Mouse (Mus musculus) adrenal gland (tissue): Measurements from ENCODE around the gene P2ry14.
"Not testable (repeated sequence)": the region's sequence is repeated elsewhere in the genome, so short reads cannot be mapped to it uniquely, and the experiment has no call there.

Source experiments
- intact Hi-C: fragments of 180-260 bp; cut with DNase I; formaldehyde crosslinking; loops from one replicate; pipeline ENCODE4 v1.15.1; 2025

P2ry14 gene

DNA sequence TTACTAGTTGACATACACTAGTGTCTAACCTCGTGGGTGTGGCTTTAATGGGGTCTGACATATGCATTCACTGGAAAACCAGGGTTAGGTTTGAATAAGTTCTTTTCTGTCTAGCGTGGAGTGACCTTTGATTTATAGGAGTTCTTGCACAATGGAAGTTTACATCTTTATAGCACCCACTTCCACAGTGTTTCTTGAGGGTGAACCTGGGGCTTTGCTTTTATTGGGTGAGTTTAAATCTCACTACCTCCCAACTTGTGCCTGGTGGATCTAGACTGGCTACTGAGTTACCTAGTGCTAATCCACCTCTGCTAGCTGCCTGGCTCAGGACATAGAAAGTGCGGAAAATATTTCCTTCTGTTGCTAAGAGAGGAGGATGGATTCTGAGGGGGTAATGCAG, 41.5 kb downstream of the P2ry14 start:
- intact Hi-C loops: no loop called here

DNA sequence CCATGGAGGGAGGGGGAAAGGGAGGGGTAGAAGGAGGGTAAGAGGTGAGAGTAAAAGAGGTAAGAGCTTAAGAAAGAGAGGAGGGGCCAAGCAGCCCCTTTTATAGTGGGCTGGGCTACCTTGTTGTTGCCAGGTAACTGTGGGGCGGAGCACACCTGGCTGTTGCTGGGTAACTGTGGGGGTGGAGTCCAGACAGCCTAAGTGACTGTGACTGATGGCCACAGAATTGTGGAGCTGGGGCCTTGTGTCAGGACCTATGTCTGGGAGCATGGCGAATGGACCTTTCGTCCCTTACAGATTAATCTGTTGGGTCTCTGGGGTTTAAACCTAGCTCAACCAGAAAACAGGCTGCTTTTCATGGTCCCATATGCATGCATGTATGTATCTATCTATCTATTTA, 43.6 kb downstream of the P2ry14 start:
- intact Hi-C loops: not testable (repeated sequence)

DNA sequence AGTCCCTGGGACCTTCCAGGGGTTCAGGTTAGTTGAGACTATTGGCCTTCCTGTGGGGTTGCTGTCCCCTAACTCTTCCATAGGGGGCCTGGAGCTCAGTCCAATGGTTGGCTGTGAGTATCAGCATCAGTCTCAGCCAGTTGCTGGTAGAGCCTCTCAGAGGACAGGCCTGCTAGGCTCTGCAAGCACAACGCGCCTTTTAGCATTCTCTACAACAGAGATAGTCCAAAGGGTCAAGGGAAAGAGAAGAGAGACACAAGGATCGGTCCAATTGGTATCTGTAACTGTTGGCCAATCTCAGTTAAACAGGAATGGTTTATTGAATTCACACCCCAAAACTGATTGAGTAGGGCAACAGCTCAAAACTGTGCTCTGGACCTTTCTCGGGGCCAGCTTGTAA, 46.0 kb downstream of the P2ry14 start:
- intact Hi-C loops: no loop called here

DNA sequence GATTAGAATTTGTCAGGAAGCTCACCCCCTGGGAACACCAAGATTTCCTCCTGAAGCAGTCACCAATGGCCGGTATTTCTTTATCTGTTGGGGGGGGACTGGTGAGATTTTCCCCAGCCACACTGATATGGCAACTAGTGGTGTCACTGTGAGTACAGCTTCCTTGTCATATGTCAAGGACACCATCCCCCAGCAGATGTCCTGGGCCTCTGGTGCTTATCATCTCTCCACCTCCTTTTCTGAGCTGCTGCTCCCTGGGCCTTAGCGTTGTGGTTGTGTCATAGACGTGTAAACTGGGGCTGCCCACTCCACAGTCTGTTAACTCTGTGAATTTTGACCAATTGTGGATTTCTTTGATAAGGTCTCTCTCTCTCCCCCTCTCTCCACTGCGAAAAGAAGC, 49.0 kb downstream of the P2ry14 start:
- intact Hi-C loops: no loop called here

DNA sequence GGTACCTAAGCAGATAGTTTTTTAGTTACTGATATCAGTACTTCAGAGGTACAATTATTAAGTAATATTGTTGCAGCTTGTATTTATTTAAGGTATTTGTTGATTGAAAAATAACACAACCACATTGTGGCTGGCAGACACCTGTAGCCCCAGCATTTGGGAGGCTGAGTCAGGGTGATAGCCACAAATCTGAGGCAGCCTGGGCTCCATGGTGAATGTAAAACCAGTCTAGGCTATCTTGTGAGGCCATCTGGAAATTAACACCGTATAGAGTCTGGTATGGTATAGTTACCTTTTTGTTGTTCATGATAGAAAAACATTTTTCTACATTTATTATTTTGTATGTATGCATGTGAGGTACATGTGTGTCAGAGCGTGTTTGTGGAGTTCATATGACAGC, 51.3 kb downstream of the P2ry14 start:
- intact Hi-C loops: no loop called here

DNA sequence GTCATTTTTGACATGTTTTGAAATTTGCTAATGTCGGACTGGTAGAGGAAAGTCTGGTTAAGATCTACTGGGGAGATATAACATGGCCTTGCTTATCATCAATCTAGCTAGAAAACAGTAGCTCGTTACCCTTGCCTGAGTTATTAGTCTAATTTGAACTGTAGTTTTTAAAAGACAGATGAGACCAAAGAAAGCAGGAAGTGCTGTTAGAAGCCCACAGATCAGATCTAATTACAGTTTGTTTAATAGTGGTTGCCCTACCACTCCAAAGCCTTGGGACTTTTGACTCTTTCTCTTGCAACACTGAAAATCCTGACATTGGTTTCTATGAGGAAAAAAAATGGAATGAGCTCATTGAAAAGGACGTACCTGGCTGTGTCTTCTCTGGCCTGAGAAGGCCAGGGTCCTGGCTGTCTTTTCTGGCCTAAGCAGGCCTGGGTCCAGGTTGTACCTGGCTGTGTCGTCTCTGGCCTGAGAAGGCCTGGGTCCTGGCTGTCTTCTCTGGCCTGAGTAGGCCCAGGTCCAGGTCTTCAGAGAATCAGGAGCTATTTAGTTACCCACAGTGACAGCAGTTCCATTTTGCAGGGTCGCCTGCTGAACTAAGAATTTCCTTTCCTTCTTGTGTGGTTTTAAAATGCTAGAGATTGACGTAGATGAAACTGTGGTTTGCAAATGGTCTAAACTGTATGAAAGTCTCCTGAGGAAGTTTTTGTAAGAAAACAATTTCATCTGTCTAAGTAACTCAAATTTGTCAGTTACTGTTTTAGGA, 52.0 kb downstream of the P2ry14 start, which contains the start of gene Gpr171:
Gene Gpr171, minus strand, starts transcription at position 604 of the 769 bp plus-strand sequence.
- intact Hi-C loops: no loop called here

DNA sequence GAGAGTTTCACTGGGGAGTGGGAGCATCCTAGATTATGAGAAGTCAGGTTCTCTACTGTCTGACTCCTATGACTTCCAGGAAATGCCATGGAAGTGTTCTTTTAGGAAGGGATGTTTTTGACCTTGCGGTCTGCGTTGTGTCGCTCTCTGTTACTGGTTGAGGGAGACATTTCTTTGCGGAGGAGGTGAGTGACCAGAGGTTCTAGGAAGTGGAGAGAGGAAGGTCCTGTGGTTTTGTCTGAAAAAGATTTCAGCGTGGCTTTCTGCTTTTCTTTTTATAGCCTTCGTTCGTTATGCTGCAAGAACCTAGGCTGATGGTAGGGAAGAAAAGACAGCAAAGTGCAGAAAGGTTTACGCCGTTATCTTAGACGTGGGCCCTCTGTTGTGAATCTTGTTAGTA, 54.9 kb downstream of the P2ry14 start:
- intact Hi-C loops: no loop called here

DNA sequence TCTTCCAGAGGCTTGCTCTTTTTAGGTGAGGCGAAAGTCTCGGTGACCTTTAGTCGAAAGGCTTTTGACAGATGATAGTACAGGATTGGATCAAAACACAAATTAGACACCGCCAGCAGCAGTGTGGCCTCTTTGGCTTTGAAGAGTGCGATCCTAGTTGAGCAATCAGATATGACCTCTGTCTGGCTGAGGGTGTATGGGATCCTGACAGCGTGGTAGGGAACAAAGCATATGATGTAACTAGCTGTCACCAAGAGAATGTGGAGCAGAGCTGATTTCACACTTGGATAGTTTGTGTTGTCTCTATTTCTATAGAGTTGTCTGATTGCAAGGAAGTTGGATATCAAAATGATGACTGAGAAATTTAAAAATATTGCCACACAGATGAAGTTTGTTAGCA, 56.0 kb downstream of the P2ry14 start:
- intact Hi-C loops: no loop called here

DNA sequence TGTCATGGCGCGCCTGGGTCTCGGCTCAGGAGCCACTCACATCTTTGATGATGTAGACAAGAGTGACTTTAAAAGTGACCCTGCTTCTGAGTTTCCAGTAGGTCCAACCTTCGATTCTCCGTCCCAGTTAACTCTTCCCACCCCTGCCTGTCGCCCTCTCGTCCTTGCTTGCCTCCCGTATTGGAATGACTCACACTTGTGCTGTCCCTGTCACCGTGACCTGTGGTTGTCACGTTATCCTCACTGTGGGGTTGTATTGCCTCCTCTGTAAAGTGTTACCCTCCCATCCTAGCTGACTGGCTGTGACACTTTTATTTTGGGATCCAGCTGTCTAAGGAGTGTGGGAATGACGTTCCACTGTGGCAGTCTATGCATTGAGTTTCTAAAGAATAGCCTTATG, 60.7 kb downstream of the P2ry14 start:
- intact Hi-C loops: no loop called here

DNA sequence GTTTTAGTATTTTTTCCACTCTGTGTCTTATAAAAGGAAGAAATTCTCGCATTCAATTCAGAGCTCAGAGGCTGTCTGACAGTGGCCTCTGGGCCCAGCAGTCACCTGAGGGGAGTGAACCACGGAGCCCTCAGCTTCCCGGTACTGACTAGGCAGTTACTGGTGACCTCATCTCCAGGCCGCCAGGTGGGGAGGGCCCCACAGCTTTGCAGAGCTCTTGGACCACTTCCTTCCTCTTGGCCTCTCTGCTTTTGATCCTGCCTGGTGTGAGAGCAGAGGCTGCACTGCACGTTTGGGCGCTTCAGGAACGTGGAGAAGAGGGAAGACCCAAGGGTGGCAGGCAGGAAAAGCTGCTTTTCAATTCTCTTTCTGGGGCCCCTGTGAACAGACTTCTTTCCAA, 72.5 kb downstream of the P2ry14 start:
- intact Hi-C loops: no loop called here

DNA sequence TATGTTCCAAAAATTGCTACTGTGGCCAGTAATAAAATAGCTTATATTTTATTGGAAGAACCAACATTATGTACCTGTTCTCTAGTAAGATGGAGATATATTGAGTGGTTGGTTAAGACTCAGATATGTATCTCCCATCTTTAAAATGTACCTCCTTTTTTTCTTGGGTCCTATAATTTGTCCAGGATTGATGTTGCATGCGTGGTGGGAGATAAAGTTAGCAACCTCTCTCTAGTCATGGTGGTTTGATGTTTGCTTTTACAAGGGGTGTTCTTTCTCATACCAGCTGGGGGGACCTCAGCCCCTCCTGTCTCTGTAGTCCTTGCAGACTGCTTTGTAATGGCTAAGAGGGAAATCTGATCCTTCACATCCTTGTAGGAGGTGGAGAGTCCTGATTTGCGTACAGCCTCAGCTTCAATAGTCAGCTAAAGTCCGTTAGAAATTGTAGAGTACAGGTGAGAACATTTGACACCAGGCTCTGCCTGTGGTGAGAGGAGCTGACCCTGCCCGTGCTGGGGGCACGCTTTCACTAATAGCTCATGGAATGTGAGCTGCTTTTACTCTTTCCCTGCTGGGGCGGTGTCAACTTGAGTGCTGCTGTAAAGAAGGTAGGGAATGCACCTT, 73.0 kb downstream of the P2ry14 start:
- intact Hi-C loops: no loop called here

DNA sequence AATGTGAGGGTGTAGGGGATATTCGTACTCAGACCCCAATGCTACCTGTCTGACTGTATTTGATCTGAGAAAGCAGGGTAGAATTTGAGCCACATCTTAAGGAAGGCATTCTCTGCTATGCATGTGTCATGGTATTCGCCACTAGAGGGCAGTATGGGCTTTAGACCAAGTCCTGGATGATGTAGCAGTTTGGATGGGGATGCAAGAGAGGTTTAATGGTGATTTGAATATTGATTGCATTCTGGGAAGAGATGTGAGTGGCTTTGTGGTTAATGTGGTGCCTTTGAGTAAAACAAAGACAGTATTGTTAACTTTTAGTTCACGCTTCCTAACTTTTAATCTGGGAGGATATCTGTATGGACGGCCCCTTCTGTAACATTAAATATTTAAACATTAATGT, 74.1 kb downstream of the P2ry14 start:
- intact Hi-C loops: loop anchor here (10.0 kb wide), 1 partner anchor 85 kb away; no protein-coding TSS in a partner anchor

DNA sequence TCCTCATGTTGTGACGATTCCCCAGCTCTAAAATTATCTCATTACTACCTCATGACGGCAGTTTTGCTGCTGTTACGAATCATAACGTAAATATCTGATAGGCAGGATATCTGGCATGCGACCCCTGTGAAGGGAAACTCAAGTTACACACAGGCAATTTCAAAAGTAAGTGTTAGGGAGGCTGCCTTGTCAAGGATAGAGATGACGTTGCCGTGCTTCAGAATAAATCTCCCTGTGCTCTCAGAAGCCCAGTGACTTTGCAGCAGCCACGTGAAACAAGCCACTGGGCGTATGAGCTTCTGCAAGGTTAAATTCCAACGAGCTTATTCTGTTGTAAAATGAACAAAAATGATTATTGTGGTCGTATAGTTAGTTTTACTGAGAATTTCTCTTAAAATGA, 74.8 kb downstream of the P2ry14 start:
- intact Hi-C loops: loop anchor here (10.0 kb wide), 1 partner anchor 86 kb away; no protein-coding TSS in a partner anchor

DNA sequence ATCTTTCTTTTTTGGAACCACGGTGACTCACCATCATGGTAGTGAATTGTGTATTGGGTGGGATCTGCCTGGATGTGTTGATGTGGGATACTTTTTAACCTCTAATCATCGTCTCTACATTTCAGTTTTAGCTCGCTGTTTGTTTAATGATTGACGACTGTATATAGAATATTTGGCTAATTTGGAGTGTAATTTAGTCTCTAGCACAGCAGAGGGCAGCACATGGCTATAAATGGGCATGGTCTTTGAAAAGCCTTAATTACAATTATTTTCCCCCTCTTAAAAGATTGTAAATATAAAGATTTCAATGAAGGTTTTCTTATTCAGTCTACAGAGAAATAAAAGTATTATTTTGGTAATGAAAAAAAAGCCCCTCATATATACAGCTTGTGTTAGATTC, 76.1 kb downstream of the P2ry14 start:
- intact Hi-C loops: loop anchor here (10.0 kb wide), 1 partner anchor 88 kb away; no protein-coding TSS in a partner anchor

DNA sequence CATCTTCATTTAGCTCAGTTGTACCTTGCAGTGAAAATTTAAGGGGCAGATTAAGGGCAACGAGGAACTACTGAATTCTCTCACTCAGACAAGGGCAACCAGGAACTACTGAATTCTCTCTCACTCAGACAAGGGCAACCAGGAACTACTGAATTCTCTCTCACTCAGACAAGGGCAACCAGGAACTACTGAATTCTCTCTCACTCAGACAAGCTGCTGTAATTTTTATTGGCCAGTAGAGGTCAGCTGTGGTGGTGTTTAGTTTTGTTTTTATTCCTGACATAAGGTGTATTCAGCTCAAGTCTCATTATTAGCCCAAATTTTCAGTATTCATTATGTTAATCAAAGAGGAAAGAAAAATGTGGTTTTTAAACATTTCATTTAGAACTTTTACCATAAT, 84.3 kb downstream of the P2ry14 start:
- intact Hi-C loops: not testable (repeated sequence)

DNA sequence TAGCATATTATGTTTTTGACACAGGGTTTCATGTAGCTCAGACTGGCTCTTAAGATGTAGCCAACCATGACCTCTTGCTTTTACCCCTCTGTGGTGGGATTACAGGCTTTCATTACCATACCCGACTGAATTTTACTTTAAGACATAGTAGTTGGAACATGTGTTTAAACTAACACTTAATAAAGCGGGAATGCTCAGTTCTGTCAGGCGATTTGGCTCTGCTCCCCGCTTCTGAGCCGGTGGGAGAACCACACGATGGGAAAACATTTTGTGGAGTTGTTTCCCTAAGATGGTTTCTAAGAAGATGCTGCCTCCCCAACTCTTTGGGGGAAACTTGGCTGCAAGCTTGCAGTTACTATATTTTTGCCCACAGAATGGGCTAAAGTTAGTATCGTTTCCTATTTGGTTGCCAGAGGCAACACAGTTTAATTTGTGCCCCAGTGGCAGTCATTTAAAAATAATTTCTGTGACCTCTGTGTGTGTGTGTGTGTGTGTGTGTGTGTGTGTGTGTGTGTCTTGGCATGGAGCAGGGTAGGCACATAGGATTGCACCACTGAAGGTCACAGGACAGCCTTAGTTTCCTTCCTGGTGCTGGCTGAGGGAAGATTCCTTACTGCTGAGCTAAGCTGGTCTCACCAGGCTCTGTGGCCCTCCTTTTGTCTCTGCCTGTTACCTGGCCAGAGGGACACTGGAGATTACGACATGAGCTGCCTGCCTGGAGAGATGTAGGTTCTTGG, 86.7 kb downstream of the P2ry14 start:
- intact Hi-C loops: no loop called here

DNA sequence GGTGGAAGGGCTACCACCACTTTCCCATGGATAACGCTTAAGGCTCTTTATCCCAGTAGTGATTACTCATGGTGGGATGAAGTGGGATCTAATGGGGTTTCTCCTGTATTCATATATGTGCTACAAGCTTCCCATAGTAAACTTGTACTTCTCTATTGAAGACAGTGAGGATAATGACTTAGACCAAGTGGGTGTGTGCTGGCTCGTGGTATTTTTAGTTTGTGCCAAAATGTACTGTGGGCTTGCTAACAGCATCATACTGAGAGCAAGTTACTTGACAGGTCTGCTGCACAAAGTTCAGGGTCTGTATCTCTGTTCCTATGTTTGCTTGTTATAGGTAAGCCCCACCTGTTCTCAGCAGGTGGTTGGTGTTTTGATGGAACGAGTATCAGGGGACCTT, 87.5 kb downstream of the P2ry14 start:
- intact Hi-C loops: no loop called here
